Mouse (Mus musculus): ENCODE data around the gene Enpp1.

Enpp1 gene

GRCm38 (mm10) chr10:24711480-24712366 lies at the start of gene Enpp1:
Gene Enpp1 (minus strand): TSS chr10:24712159.
- DNase-seq (ENCODE audit: low spot score in 2 of 2), result peak; percentile 30 to 38

- DNase-seq (ENCODE audit: low spot score in 2 of 2), result no peak
These were observed 46.5 kb upstream of the Enpp1 start for GRCm38 (mm10) chr10:24758326-24758915.

GRCm38 (mm10) chr10:24754874-24755540 lies 43.0 kb upstream of the Enpp1 start:
- DNase-seq (ENCODE audit: low spot score in 2 of 2), result no peak

- DNase-seq (ENCODE audit: low spot score in 2 of 2), result no peak
These were observed 42.4 kb upstream of the Enpp1 start for GRCm38 (mm10) chr10:24754251-24754835.

- DNase-seq (ENCODE audit: low spot score in 2 of 2), result no peak
These were observed 41.7 kb upstream of the Enpp1 start for GRCm38 (mm10) chr10:24753536-24754250.

- no peak for DNase-seq (ENCODE audit: low spot score in 2 of 2)
These were observed 31.1 kb upstream of the Enpp1 start for GRCm38 (mm10) chr10:24742950-24743487.

- DNase-seq (ENCODE audit: low spot score in 2 of 2), result no peak
These were observed 29.6 kb upstream of the Enpp1 start for GRCm38 (mm10) chr10:24741229-24742198.

- no peak for DNase-seq (ENCODE audit: low spot score in 2 of 2)
These were observed 27.2 kb upstream of the Enpp1 start for GRCm38 (mm10) chr10:24739171-24739570.

GRCm38 (mm10) chr10:24738456-24738855 lies 26.5 kb upstream of the Enpp1 start:
- no peak for DNase-seq (ENCODE audit: low spot score in 2 of 2)

- no peak for DNase-seq (ENCODE audit: low spot score in 2 of 2)
These were observed 23.2 kb upstream of the Enpp1 start for GRCm38 (mm10) chr10:24735027-24735777.

- no peak for DNase-seq (ENCODE audit: low spot score in 2 of 2)
These were observed 15.5 kb upstream of the Enpp1 start for GRCm38 (mm10) chr10:24727478-24727877.

- DNase-seq (ENCODE audit: low spot score in 2 of 2), result no peak
These were observed 13.2 kb upstream of the Enpp1 start for GRCm38 (mm10) chr10:24725197-24725596.

GRCm38 (mm10) chr10:24721841-24722240 lies 9.9 kb upstream of the Enpp1 start:
- DNase-seq (ENCODE audit: low spot score in 2 of 2), result no peak

- no peak for DNase-seq (ENCODE audit: low spot score in 2 of 2)
These were observed 7.4 kb upstream of the Enpp1 start for GRCm38 (mm10) chr10:24719383-24719782.

- no peak for DNase-seq (ENCODE audit: low spot score in 2 of 2)
These were observed 6.8 kb upstream of the Enpp1 start for GRCm38 (mm10) chr10:24718720-24719119.

- DNase-seq (ENCODE audit: low spot score in 2 of 2), result no peak
These were observed 6.1 kb upstream of the Enpp1 start for GRCm38 (mm10) chr10:24718058-24718457.

GRCm38 (mm10) chr10:24716232-24716631 lies 4.3 kb upstream of the Enpp1 start:
- no peak for DNase-seq (ENCODE audit: low spot score in 2 of 2)

GRCm38 (mm10) chr10:24712901-24713300 lies 942 bp upstream of the Enpp1 start:
- no peak for DNase-seq (ENCODE audit: low spot score in 2 of 2)

- DNase-seq (ENCODE audit: low spot score in 2 of 2), result no peak
These were observed 405 bp upstream of the Enpp1 start for GRCm38 (mm10) chr10:24712367-24712761.

Measured in right cerebral cortex, postnatal 10 days (tissue).